Mouse (Mus musculus) ES-E14 (cell line): ENCODE measurements around the gene Nell1. TPM values are rescaled to one million over a fixed set of nuclear protein-coding genes. Genes with fewer than 3 reads are reported as not detected.

ENCODE experiments used
- DNase-seq: peaks from one replicate; pipeline ENCODE4 v3.0.0-alpha.2; 2013; ENCODE audit warnings: low read depth, low spot score
- H3K27ac ChIP-seq: 2 replicates; pipeline ENCODE4 v1.5.1; 2012; ENCODE audit warnings: low read depth, mild to moderate bottlenecking, low read length, moderate library complexity, mixed read lengths; ENCODE audit not compliant: poor library complexity, insufficient read depth, severe bottlenecking
- H3K36me3 ChIP-seq: 2 replicates; pipeline ENCODE4 v1.6.1; 2012; ENCODE audit warnings: mild to moderate bottlenecking, low read length, moderate library complexity, mixed read lengths; ENCODE audit not compliant: control insufficient read depth, poor library complexity, insufficient read depth, severe bottlenecking
- H3K4me1 ChIP-seq, 2 experiments: fragments of 150-350 bp in 1 of 2; sonication (generic) in 1 of 2; 2 replicates each; pipeline ENCODE4 v1.6.1; 2012; ENCODE audit warnings: low read length in 2 of 2, mild to moderate bottlenecking in 1 of 2, mixed read lengths in 1 of 2; ENCODE audit not compliant: control insufficient read depth in 2 of 2, insufficient read depth in 2 of 2, poor library complexity in 1 of 2
- H3K4me3 ChIP-seq, 2 experiments: fragments of 150-350 bp in 1 of 2; sonication (generic) in 1 of 2; 2 replicates each; pipeline ENCODE4 v1.5.1; 2012; ENCODE audit warnings: low read length in 2 of 2, low read depth in 1 of 2, mild to moderate bottlenecking in 1 of 2, mixed read lengths in 1 of 2; ENCODE audit not compliant: insufficient read depth in 1 of 2, poor library complexity in 1 of 2, severe bottlenecking in 1 of 2
- H3K9ac ChIP-seq: 2 replicates; pipeline ENCODE4 v1.6.1; 2012; ENCODE audit warnings: low read depth, mild to moderate bottlenecking, low read length, mixed read lengths; ENCODE audit not compliant: poor library complexity, insufficient read depth, severe bottlenecking
- H3K9me3 ChIP-seq: fragments of 150-350 bp; sonication (generic); 2 replicates; pipeline ENCODE4 v1.6.1; 2012; ENCODE audit warnings: low read depth, mild to moderate bottlenecking, low read length; ENCODE audit not compliant: control insufficient read depth, insufficient read depth
- CHD2 ChIP-seq: IDR thresholded peaks from 2 replicates; pipeline ENCODE4 v1.6.1; 2014; ENCODE audit warnings: mild to moderate bottlenecking, low read depth, low read length, inconsistent platforms
- HCFC1 ChIP-seq: IDR thresholded peaks from 2 replicates; pipeline ENCODE4 v1.6.1; 2012; ENCODE audit warnings: low read length, inconsistent platforms, borderline replicate concordance; ENCODE audit not compliant: insufficient read depth
- MAFK ChIP-seq: IDR thresholded peaks from 2 replicates; pipeline ENCODE4 v1.6.1; 2014; ENCODE audit warnings: mild to moderate bottlenecking, low read depth, low read length, inconsistent platforms; ENCODE audit not compliant: insufficient read depth
- ZC3H11A ChIP-seq: IDR thresholded peaks from 2 replicates; pipeline ENCODE4 v1.6.1; 2012; ENCODE audit warnings: low read depth, mild to moderate bottlenecking, inconsistent platforms, low read length, borderline replicate concordance
- ZNF384 ChIP-seq: IDR thresholded peaks from 2 replicates; pipeline ENCODE4 v1.6.1; 2012; ENCODE audit warnings: low read depth, low read length, inconsistent platforms
- in situ Hi-C, 2 experiments: fragments of 600-800 bp; cut with MboI; formaldehyde crosslinking; loops; one replicate each; pipeline ENCODE4 v1.15.1; 2025; ENCODE audit warnings: low sequenced_read_pairs in 2 of 2, inconsistent platforms in 1 of 2; ENCODE audit not compliant: unreplicated experiment in 2 of 2
- total RNA-seq: library from RNA; depleted of rRNA; stranded (reverse); fragments of 300-350 nt; gene quantifications from 2 replicates; pipeline ENCODE4 v1.2.3, GENCODE M21; 2012; rRNA removed

The Nell1 gene
- total RNA-seq, 1 experiment, result 1.8 TPM

- no peak for DNase-seq
- TF ChIP-seq HCFC1 (no peak), MAFK (no peak), CHD2 (no peak), ZC3H11A (no peak), ZNF384 (no peak)
Measured at GRCm38 (mm10) chr7:50899541-50900088, 925.0 kb downstream of the Nell1 start.

More at GRCm38 (mm10) chr7:50899541-50900088, 925.0 kb downstream of the Nell1 start:
- H3K27ac ChIP-seq, result no peak overlapping the region
- H3K36me3 ChIP-seq, result no peaks in the 10 kb centered on the region
- H3K9me3 ChIP-seq, result no peaks in the 10 kb centered on the region
- H3K9ac ChIP-seq, result no peak overlapping the region
- in situ Hi-C loops, result no loop called here
- H3K4me1 ChIP-seq, result no peaks in the 10 kb centered on the region
- H3K4me3 ChIP-seq, result no peak overlapping the region

Other genes with a start within 250 kb of the Nell1 start
- 1.2 and 2.8 TPM in 2 replicates for gene Htatip2, start 215.7 kb upstream of the Nell1 start, total RNA-seq
- 61.0 and 64.8 TPM in 2 replicates for gene Prmt3, start 196.5 kb upstream of the Nell1 start, total RNA-seq
- 0.32 and 0.36 TPM in 2 replicates for gene Slc6a5, start 64.7 kb upstream of the Nell1 start, total RNA-seq